Mouse (Mus musculus): ENCODE data around the gene Calml4. TPM values are rescaled to one million over a fixed set of nuclear protein-coding genes. Genes with fewer than 3 reads are reported as not detected.
"Not testable (repeated sequence)": the region's sequence is repeated elsewhere in the genome, so short reads cannot be mapped to it uniquely, and the experiment has no call there.

Calml4 gene
- total and polyA plus RNA-seq, 2 experiments from 2014 or later = 2.6 to 13.0 TPM

DNA sequence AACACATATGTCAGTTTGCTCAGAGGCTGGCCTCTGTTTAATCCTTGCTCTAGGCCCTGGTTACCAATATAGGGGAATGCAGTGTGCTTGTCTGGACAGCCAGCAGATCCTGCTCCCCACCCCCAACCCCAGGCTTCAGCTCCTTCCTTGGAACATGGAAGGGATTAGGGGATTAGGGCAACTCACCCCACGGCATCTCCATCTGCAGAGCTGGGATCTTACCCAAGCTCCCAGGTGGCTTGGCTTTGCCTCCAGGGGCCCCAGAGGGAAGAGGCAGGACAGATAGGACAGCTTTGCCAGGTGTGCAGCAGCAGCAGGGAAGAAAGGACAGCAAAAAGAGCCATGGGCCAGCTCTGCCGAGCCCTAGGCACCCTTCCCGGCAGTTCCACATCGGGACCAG, 3.0 kb downstream of the Calml4 start:
- 46% methylated on average over 4 of the region's 4 CpGs for WGBS
- no peak for TF ChIP-seq CTCF (IDR thresholded peaks at IDR 0.05; ENCODE audit: low read depth)
- H3K9me3 ChIP-seq (ENCODE audit: low read length) = no peaks in the 10 kb centered on the region
- H3K27me3 ChIP-seq (ENCODE audit: insufficient read depth, low read length) = no peaks in the 10 kb centered on the region
- no peak overlapping the region for H3K9ac ChIP-seq
- no peak overlapping the region for H3K27ac ChIP-seq (ENCODE audit: low read depth, low read length)
- no peaks in the 10 kb centered on the region for H3K36me3 ChIP-seq (ENCODE audit: insufficient read depth)
- DNase-seq (no peak), ATAC-seq (no peak)
- no peak overlapping the region for H3K4me3 ChIP-seq (ENCODE audit: low read depth, low read length)
- H3K4me2 ChIP-seq (ENCODE audit: low read depth) = no peak overlapping the region
- no peaks in the 10 kb centered on the region for H3K4me1 ChIP-seq (ENCODE audit: insufficient read depth)

DNA sequence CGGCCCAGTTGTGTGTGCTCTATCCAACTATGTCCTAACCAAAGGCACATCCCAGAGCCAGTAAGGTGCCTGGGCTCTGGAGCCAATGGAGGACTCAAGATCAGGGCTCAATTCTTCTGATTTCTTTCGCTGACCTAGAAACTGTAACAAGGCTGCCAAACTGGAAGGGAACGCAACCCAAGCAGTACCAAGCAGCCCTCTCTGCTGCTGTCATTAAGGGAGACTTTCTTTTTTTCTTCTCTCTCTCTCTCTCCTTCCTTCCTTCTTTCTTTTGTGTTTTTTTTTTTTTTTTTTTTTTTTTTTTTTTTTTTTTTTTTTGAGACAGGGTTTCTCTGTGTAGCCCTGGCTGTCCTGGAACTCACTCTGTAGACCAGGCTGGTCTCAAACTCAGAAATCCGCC, 11.4 kb downstream of the Calml4 start:
- ATAC-seq = not testable (repeated sequence)

DNA sequence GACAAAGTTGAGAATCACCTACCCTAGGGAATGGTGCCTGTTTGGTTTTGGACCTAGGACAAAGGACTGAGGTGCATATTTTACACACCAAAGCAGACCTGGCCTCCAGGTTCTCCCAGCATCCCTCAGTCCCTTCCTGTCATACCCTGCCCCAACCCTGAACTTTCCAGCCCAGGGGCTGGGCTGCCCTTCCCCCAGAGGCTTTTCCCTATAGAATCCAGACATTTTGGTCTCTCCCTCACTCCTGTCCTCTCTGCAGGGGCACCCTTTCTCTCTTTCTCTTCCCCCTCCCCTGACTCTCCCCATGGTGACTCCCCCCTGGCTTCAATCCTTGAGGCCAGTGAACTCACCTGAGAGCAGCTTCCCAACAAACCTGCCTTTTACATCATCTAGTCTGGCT, 12.8 kb downstream of the Calml4 start:
- Histone ChIP-seq H3K9me3 (ENCODE audit: low read length) (no peaks in the 10 kb centered on the region), H3K36me3 (ENCODE audit: insufficient read depth) (no peaks in the 10 kb centered on the region), H3K27me3 (ENCODE audit: insufficient read depth, low read length) (no peaks in the 10 kb centered on the region), H3K27ac (ENCODE audit: low read depth, low read length) (no peak overlapping the region), H3K4me2 (ENCODE audit: low read depth) (no peak overlapping the region), H3K4me3 (ENCODE audit: low read depth, low read length) (no peak overlapping the region), H3K4me1 (ENCODE audit: insufficient read depth) (no peaks in the 10 kb centered on the region), H3K9ac (no peak overlapping the region)
- no peak for TF ChIP-seq CTCF (IDR thresholded peaks at IDR 0.05; ENCODE audit: low read depth)
- ATAC-seq (no peak), DNase-seq (no peak)

More for the DNA sequence above, 11.4 kb downstream of the Calml4 start:
- H3K27me3 ChIP-seq (ENCODE audit: insufficient read depth, low read length); H3K36me3 ChIP-seq (ENCODE audit: insufficient read depth); H3K4me2 ChIP-seq (ENCODE audit: low read depth); H3K9me3 ChIP-seq (ENCODE audit: low read length); H3K4me3 ChIP-seq (ENCODE audit: low read depth, low read length); DNase-seq; H3K4me1 ChIP-seq (ENCODE audit: insufficient read depth); H3K9ac ChIP-seq; H3K27ac ChIP-seq (ENCODE audit: low read depth, low read length): not testable (repeated sequence)
- WGBS = 93% methylated on average over 4 of the region's 4 CpGs

DNA sequence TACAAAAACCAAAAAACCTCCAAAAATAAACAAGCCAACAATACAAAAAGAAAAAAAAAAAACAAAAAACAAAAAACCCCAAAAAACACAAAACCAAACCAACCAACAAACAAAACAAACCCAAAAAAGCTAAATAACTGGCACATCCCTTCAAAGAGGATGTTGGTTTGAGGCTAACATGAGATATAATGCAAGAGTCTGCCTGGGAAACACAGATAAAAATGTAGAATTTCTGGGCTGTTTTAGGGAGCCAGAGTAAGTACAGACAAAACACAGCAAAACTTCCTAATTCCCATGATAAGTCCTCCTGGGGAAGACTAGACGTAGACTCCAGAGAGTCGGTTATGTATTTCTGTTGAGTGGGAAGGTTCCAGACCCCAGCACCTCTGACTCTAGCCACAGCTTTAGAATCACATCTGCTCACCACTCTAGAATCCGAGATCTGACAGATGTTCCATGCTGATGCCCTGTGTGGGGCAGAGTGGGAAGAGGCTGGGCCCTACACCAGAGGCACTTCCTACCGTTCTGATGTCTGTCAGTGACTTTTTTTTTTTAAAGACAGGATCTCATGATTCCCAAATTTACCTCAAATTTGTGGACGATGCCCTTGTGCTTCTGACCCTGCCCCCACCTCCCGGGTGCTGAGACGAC, 19.2 kb downstream of the Calml4 start:
- no peak for ATAC-seq
- no peak for DNase-seq
- no peaks in the 10 kb centered on the region for H3K9me3 ChIP-seq (ENCODE audit: low read length)
- no peak for TF ChIP-seq CTCF (IDR thresholded peaks at IDR 0.05; ENCODE audit: low read depth)
- H3K4me2 ChIP-seq (ENCODE audit: low read depth) = no peak overlapping the region
- no peaks in the 10 kb centered on the region for H3K27me3 ChIP-seq (ENCODE audit: insufficient read depth, low read length)
- H3K36me3 ChIP-seq (ENCODE audit: insufficient read depth) = peaks cover 12% of the 10 kb centered on the region
- no peak overlapping the region for H3K27ac ChIP-seq (ENCODE audit: low read depth, low read length)
- no peak overlapping the region for H3K9ac ChIP-seq
- H3K4me1 ChIP-seq (ENCODE audit: insufficient read depth) = no peaks in the 10 kb centered on the region
- H3K4me3 ChIP-seq (ENCODE audit: low read depth, low read length) = no peak overlapping the region
- WGBS = 89% methylated on average over 7 of the region's 7 CpGs

DNA sequence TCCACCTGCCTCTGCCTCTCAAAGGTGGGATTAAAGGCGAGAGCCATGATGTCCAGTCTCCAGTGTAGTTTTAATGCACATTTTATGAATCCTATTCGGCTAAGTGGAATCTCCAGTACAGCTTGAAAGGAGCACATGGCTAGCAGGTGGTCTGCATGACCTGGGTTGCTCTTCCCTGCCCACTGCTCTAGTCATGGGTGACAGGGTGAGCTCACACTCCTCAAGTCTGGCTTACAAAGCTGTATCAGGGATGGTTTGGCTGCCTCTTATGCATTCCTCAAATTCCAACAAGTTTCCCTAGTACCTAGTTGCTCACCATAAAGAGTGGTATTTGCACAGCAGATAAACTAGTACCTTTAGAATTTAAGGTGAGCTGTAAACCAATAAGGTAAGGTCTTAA, 19.9 kb downstream of the Calml4 start:
- Histone ChIP-seq H3K9me3 (ENCODE audit: low read length) (no peaks in the 10 kb centered on the region), H3K9ac (no peak overlapping the region), H3K27me3 (ENCODE audit: insufficient read depth, low read length) (no peaks in the 10 kb centered on the region), H3K4me2 (ENCODE audit: low read depth) (no peak overlapping the region), H3K36me3 (ENCODE audit: insufficient read depth) (peaks cover 17% of the 10 kb centered on the region), H3K4me3 (ENCODE audit: low read depth, low read length) (no peak overlapping the region), H3K4me1 (ENCODE audit: insufficient read depth) (no peaks in the 10 kb centered on the region), H3K27ac (ENCODE audit: low read depth, low read length) (no peak overlapping the region)
- no peak for ATAC-seq
- no peak for TF ChIP-seq CTCF (IDR thresholded peaks at IDR 0.05; ENCODE audit: low read depth)
- WGBS = 90% methylated on average over 2 of the region's 2 CpGs
- DNase-seq = no peak

DNA sequence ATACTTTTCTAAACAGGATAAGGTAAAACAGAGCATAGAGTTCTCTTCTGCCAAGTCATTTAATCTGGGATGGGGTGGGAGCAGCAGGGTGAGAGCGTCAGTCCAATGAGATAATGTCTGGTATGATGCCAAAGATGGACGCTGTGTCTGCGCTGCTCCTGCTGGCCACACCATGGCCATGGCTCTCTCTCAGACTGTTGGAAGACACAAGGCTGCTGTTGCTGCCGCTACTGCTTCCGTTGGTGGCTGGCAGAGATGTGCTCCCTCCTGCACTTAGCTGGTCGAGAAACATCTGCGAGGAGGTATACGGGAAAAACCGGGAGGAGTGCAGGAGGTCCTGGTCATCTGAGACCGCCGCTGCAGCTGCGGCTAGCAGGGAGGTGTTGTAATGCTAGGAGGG, 24.0 kb downstream of the Calml4 start:
- 83% methylated on average over 12 of the region's 12 CpGs for WGBS
- peaks cover 42% of the 10 kb centered on the region for H3K36me3 ChIP-seq (ENCODE audit: insufficient read depth)
- no peak for ATAC-seq
- H3K27ac ChIP-seq (ENCODE audit: low read depth, low read length) = no peak overlapping the region
- H3K27me3 ChIP-seq (ENCODE audit: insufficient read depth, low read length) = no peaks in the 10 kb centered on the region
- DNase-seq = no peak
- H3K9me3 ChIP-seq (ENCODE audit: low read length) = no peaks in the 10 kb centered on the region
- no peak for TF ChIP-seq CTCF (IDR thresholded peaks at IDR 0.05; ENCODE audit: low read depth)
- H3K4me3 ChIP-seq (ENCODE audit: low read depth, low read length) = no peak overlapping the region
- H3K4me1 ChIP-seq (ENCODE audit: insufficient read depth) = no peaks in the 10 kb centered on the region
- H3K4me2 ChIP-seq (ENCODE audit: low read depth) = no peak overlapping the region
- H3K9ac ChIP-seq = no peak overlapping the region

DNA sequence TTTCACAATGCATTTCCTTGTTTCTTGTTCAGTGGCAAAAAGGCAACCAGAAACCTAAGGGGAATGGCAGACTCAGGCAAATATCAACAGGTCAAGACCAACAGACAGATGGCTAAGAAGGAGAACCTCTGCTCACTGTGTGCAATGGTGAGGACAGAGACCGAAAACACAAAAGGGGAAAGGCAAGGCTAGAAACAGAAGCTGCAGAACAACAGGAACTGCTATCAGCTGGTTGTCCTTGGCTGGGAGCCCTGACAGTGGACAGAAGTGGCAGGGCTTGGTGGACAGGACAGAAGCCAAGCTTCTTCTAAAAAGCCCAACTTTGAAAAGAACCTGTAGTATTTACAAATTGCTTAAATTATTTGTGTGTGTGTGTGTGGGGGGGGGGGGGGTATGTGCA, 36.6 kb downstream of the Calml4 start:
- Histone ChIP-seq H3K4me1 (ENCODE audit: insufficient read depth) (no peaks in the 10 kb centered on the region), H3K9ac (no peak overlapping the region), H3K4me2 (ENCODE audit: low read depth) (no peak overlapping the region), H3K4me3 (ENCODE audit: low read depth, low read length) (no peak overlapping the region), H3K27ac (ENCODE audit: low read depth, low read length) (no peak overlapping the region), H3K36me3 (ENCODE audit: insufficient read depth) (peaks cover 11% of the 10 kb centered on the region), H3K9me3 (ENCODE audit: low read length) (no peaks in the 10 kb centered on the region), H3K27me3 (ENCODE audit: insufficient read depth, low read length) (no peaks in the 10 kb centered on the region)
- DNase-seq = no peak
- no peak for TF ChIP-seq CTCF (IDR thresholded peaks at IDR 0.05; ENCODE audit: low read depth)
- ATAC-seq = no peak
- 88% methylated on average over 1 of the region's 1 CpGs for WGBS
